Mouse (Mus musculus): ENCODE results near the gene Foxk1.

Gene Foxk1

GRCm38 (mm10) chr5:142384911-142385660 is 16.2 kb upstream of the Foxk1 start:
- TF ChIP-seq CTCF (conservative IDR thresholded peaks at IDR 0.05; ENCODE audit: low read length) (no peak), NANOG (IDR thresholded peaks at IDR 0.05; ENCODE audit: borderline replicate concordance, low read length) (no peak), POU5F1 (IDR thresholded peaks at IDR 0.05; ENCODE audit: borderline replicate concordance, low read length) (no peak)
- H3K4me1 ChIP-seq (replicated peaks; ENCODE audit: low read depth, low read length): peaks cover 11% of the 10 kb centered on the region; the same call in 1 of the 2 replicates
- H3K27me3 ChIP-seq (ENCODE audit: insufficient read depth, low read length): peaks cover 12% of the 10 kb centered on the region
- no peak overlapping the region for H3K4me3 ChIP-seq (replicated peaks; ENCODE audit: low read length)
- peaks cover 14% of the 10 kb centered on the region for H3K9me3 ChIP-seq (ENCODE audit: low read length)
- no peaks in the 10 kb centered on the region for H3K36me3 ChIP-seq (ENCODE audit: insufficient read depth, low read length)

GRCm38 (mm10) chr5:142386329-142386728 is 15.0 kb upstream of the Foxk1 start:
- Histone ChIP-seq H3K27me3 (ENCODE audit: insufficient read depth, low read length) (peaks cover 16% of the 10 kb centered on the region), H3K4me3 (replicated peaks; ENCODE audit: low read length) (no peak overlapping the region), H3K9me3 (ENCODE audit: low read length) (peaks cover 14% of the 10 kb centered on the region), H3K36me3 (ENCODE audit: insufficient read depth, low read length) (no peaks in the 10 kb centered on the region), H3K4me1 (replicated peaks; ENCODE audit: low read depth, low read length) (peaks cover 16% of the 10 kb centered on the region)
- TF ChIP-seq NANOG (IDR thresholded peaks at IDR 0.05; ENCODE audit: borderline replicate concordance, low read length) (no peak), POU5F1 (IDR thresholded peaks at IDR 0.05; ENCODE audit: borderline replicate concordance, low read length) (no peak), CTCF (conservative IDR thresholded peaks at IDR 0.05; ENCODE audit: low read length) (no peak)

- peaks cover 14% of the 10 kb centered on the region for H3K9me3 ChIP-seq (ENCODE audit: low read length)
- no peaks in the 10 kb centered on the region for H3K36me3 ChIP-seq (ENCODE audit: insufficient read depth, low read length)
- no peak for TF ChIP-seq NANOG (IDR thresholded peaks at IDR 0.05; ENCODE audit: borderline replicate concordance, low read length)
- TF ChIP-seq POU5F1 (IDR thresholded peaks at IDR 0.05; ENCODE audit: borderline replicate concordance, low read length): no peak
- TF ChIP-seq CTCF (conservative IDR thresholded peaks at IDR 0.05; ENCODE audit: low read length): no peak
- H3K4me1 ChIP-seq (replicated peaks; ENCODE audit: low read depth, low read length): peaks cover 23% of the 10 kb centered on the region
- H3K27me3 ChIP-seq (ENCODE audit: insufficient read depth, low read length): peaks cover 23% of the 10 kb centered on the region
- no peak overlapping the region for H3K4me3 ChIP-seq (replicated peaks; ENCODE audit: low read length)
Measured at GRCm38 (mm10) chr5:142386784-142387680, 14.3 kb upstream of the Foxk1 start.

GRCm38 (mm10) chr5:142387716-142388115 is 13.6 kb upstream of the Foxk1 start:
- peaks cover 26% of the 10 kb centered on the region for H3K27me3 ChIP-seq (ENCODE audit: insufficient read depth, low read length)
- H3K4me3 ChIP-seq (replicated peaks; ENCODE audit: low read length): no peak overlapping the region
- no peak for TF ChIP-seq NANOG (IDR thresholded peaks at IDR 0.05; ENCODE audit: borderline replicate concordance, low read length)
- TF ChIP-seq CTCF (conservative IDR thresholded peaks at IDR 0.05; ENCODE audit: low read length): peak; percentile 86
- H3K9me3 ChIP-seq (ENCODE audit: low read length): peaks cover 14% of the 10 kb centered on the region
- peaks cover 27% of the 10 kb centered on the region for H3K4me1 ChIP-seq (replicated peaks; ENCODE audit: low read depth, low read length)
- no peaks in the 10 kb centered on the region for H3K36me3 ChIP-seq (ENCODE audit: insufficient read depth, low read length)

- no peak overlapping the region for H3K4me3 ChIP-seq (replicated peaks; ENCODE audit: low read length)
- no peak for TF ChIP-seq POU5F1 (IDR thresholded peaks at IDR 0.05; ENCODE audit: borderline replicate concordance, low read length)
- TF ChIP-seq NANOG (IDR thresholded peaks at IDR 0.05; ENCODE audit: borderline replicate concordance, low read length): no peak
- no peak for TF ChIP-seq CTCF (conservative IDR thresholded peaks at IDR 0.05; ENCODE audit: low read length)
Measured at GRCm38 (mm10) chr5:142391691-142392090, 9.6 kb upstream of the Foxk1 start.

GRCm38 (mm10) chr5:142394602-142395252 is 6.6 kb upstream of the Foxk1 start:
- Histone ChIP-seq H3K27me3 (ENCODE audit: insufficient read depth, low read length) (peaks cover 19% of the 10 kb centered on the region; the same call in 1 of the 2 replicates), H3K4me3 (replicated peaks; ENCODE audit: low read length) (no peak overlapping the region), H3K36me3 (ENCODE audit: insufficient read depth, low read length) (no peaks in the 10 kb centered on the region), H3K9me3 (ENCODE audit: low read length) (peaks cover 6% of the 10 kb centered on the region; the same call in 1 of the 2 replicates), H3K4me1 (replicated peaks; ENCODE audit: low read depth, low read length) (peaks cover 34% of the 10 kb centered on the region)
- TF ChIP-seq NANOG (IDR thresholded peaks at IDR 0.05; ENCODE audit: borderline replicate concordance, low read length) (no peak), CTCF (conservative IDR thresholded peaks at IDR 0.05; ENCODE audit: low read length) (peak; percentile 89), POU5F1 (IDR thresholded peaks at IDR 0.05; ENCODE audit: borderline replicate concordance, low read length) (no peak)

More at GRCm38 (mm10) chr5:142391691-142392090, 9.6 kb upstream of the Foxk1 start:
- Histone ChIP-seq H3K36me3 (ENCODE audit: insufficient read depth, low read length) (no peaks in the 10 kb centered on the region), H3K27me3 (ENCODE audit: insufficient read depth, low read length) (peaks cover 24% of the 10 kb centered on the region), H3K4me1 (replicated peaks; ENCODE audit: low read depth, low read length) (peaks cover 34% of the 10 kb centered on the region), H3K9me3 (ENCODE audit: low read length) (peaks cover 8% of the 10 kb centered on the region)

GRCm38 (mm10) chr5:142395909-142396308 is 5.4 kb upstream of the Foxk1 start:
- Histone ChIP-seq H3K27me3 (ENCODE audit: insufficient read depth, low read length) (peaks cover 14% of the 10 kb centered on the region; the same call in 1 of the 2 replicates), H3K4me3 (replicated peaks; ENCODE audit: low read length) (no peak overlapping the region), H3K4me1 (replicated peaks; ENCODE audit: low read depth, low read length) (peaks cover 43% of the 10 kb centered on the region), H3K36me3 (ENCODE audit: insufficient read depth, low read length) (no peaks in the 10 kb centered on the region), H3K9me3 (ENCODE audit: low read length) (peaks cover 6% of the 10 kb centered on the region; the same call in 1 of the 2 replicates)
- no peak for TF ChIP-seq NANOG (IDR thresholded peaks at IDR 0.05; ENCODE audit: borderline replicate concordance, low read length)
- TF ChIP-seq POU5F1 (IDR thresholded peaks at IDR 0.05; ENCODE audit: borderline replicate concordance, low read length): no peak
- no peak for TF ChIP-seq CTCF (conservative IDR thresholded peaks at IDR 0.05; ENCODE audit: low read length)

All from E14TG2a.4 (cell line).